Mouse (Mus musculus) forebrain, embryonic 12.5 days (tissue): Measurements from ENCODE around the gene Mapk10. TPM values are rescaled to one million over a fixed set of nuclear protein-coding genes. Genes with fewer than 3 reads are reported as not detected.
"Not testable (repeated sequence)": the region's sequence is repeated elsewhere in the genome, so short reads cannot be mapped to it uniquely, and the experiment has no call there.

Source experiments
- ATAC-seq: fragments of 200-750 bp; cut with Nextera tagmentation; 2 replicates; pipeline ENCODE4 v1.8.0; 2017; ENCODE audit warnings: moderate TSS enrichment; ENCODE audit not compliant: low FRiP score
- H3K27ac ChIP-seq: fragments of 300-500 bp; sonication (generic); 2 replicates; pipeline ENCODE4 v1.5.1; 2016; ENCODE audit warnings: mild to moderate bottlenecking
- H3K27me3 ChIP-seq: fragments of 300-500 bp; sonication (generic); 2 replicates; pipeline ENCODE4 v1.6.1; 2016; ENCODE audit warnings: mild to moderate bottlenecking
- H3K36me3 ChIP-seq: fragments of 300-500 bp; sonication (generic); replicated peaks from 2 replicates; pipeline ENCODE4 v1.6.1; 2016; ENCODE audit warnings: mild to moderate bottlenecking
- H3K4me1 ChIP-seq: fragments of 300-500 bp; sonication (generic); 2 replicates; pipeline ENCODE4 v1.6.1; 2016
- H3K4me2 ChIP-seq: fragments of 300-500 bp; sonication (generic); 2 replicates; pipeline ENCODE4 v1.6.1; 2016; ENCODE audit warnings: mild to moderate bottlenecking, moderate library complexity
- H3K4me3 ChIP-seq: fragments of 300-500 bp; sonication (generic); replicated peaks from 2 replicates; pipeline ENCODE4 v1.5.1; 2016; ENCODE audit warnings: mild to moderate bottlenecking
- H3K9ac ChIP-seq: fragments of 300-500 bp; sonication (generic); 2 replicates; pipeline ENCODE4 v1.6.1; 2016; ENCODE audit warnings: mild to moderate bottlenecking
- H3K9me3 ChIP-seq: fragments of 300-500 bp; sonication (generic); 2 replicates; pipeline ENCODE4 v1.6.1; 2016
- WGBS: fragments of 180-500 bp; shearing (Covaris S2); methylation state at CpG from one replicate; pipeline ENCODE4 v1.1.7; 2016; 5-methylcytosine and 5-hydroxymethylcytosine counted together
- polyA plus RNA-seq: library from polyadenylated mRNA; unstranded; fragments of >200 nt; fragmentation: Nextera tagmentation; extraction: Ambion mirVana; gene quantifications from 2 replicates; pipeline ENCODE4 v1.2.1, GENCODE M21; 2016

Mapk10 gene
- polyA plus RNA-seq, 1 experiment from 2014 or later: 41.7 TPM

- no peaks in the 10 kb centered on the region; the same call in 1 of the 2 replicates for H3K4me1 ChIP-seq
- H3K9ac ChIP-seq: no peak overlapping the region
- H3K27ac ChIP-seq: no peak overlapping the region
- H3K4me2 ChIP-seq: no peak overlapping the region
- 0 out of 2 replicates have a peak, but pooled peaks cover 9% of the 10 kb centered on the region for H3K36me3 ChIP-seq
- ATAC-seq: no peak
- H3K9me3 ChIP-seq: no peaks in the 10 kb centered on the region
- no peak overlapping the region for H3K4me3 ChIP-seq
- no peaks in the 10 kb centered on the region for H3K27me3 ChIP-seq
- 71% methylated on average over 2 of the region's 2 CpGs for WGBS
Measured at GRCm38 (mm10) chr5:102991691-102992090, 219.4 kb downstream of the Mapk10 start.

GRCm38 (mm10) chr5:102978382-102978781 lies 232.8 kb downstream of the Mapk10 start:
- 78% methylated on average over 2 of the region's 2 CpGs for WGBS
- Histone ChIP-seq H3K36me3 (no peaks in the 10 kb centered on the region), H3K4me3 (no peak overlapping the region), H3K27me3 (no peaks in the 10 kb centered on the region), H3K27ac (no peak overlapping the region), H3K9ac (no peak overlapping the region), H3K4me1 (peaks cover 21% of the 10 kb centered on the region), H3K4me2 (no peak overlapping the region), H3K9me3 (no peaks in the 10 kb centered on the region)
- no peak for ATAC-seq

GRCm38 (mm10) chr5:102977138-102977537 lies 234.0 kb downstream of the Mapk10 start:
- H3K27ac ChIP-seq: peak overlapping the region; percentile 69
- H3K9ac ChIP-seq: no peak overlapping the region
- 0 out of 2 replicates have a peak, but pooled peaks have one; percentile 76 for ATAC-seq
- H3K9me3 ChIP-seq: no peaks in the 10 kb centered on the region
- H3K27me3 ChIP-seq: no peaks in the 10 kb centered on the region
- H3K4me3 ChIP-seq: no peak overlapping the region
- WGBS: 51% methylated on average over 6 of the region's 6 CpGs
- peaks cover 21% of the 10 kb centered on the region for H3K4me1 ChIP-seq
- H3K36me3 ChIP-seq: no peaks in the 10 kb centered on the region
- 0 out of 2 replicates have a peak overlapping the region, but pooled peaks have one; percentile 5 for H3K4me2 ChIP-seq

DNA sequence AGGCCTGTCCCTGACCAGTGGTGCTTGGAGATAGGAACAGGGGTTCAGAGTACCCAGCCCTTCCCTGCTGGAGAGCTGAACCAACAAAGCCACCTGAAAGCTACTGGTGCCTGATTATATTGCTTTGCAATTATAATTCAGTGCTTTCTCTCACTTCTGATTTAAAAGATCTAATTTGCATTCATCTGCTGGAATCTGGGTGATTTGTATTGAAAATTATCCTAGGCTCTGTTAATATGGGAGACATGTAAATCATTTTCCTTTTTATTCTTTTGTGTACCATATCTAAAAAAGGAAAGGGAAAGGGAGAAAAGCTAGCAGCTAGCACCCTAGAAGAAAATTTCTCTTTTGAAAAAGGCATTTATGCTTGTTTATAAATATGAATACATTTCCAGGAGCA lies 234.6 kb downstream of the Mapk10 start:
- H3K9me3 ChIP-seq: no peaks in the 10 kb centered on the region
- H3K9ac ChIP-seq: no peak overlapping the region
- H3K36me3 ChIP-seq: no peaks in the 10 kb centered on the region
- H3K4me2 ChIP-seq: no peak overlapping the region
- peak overlapping the region; percentile 69 for H3K27ac ChIP-seq
- H3K4me1 ChIP-seq: peaks cover 21% of the 10 kb centered on the region
- no peak overlapping the region for H3K4me3 ChIP-seq
- no peaks in the 10 kb centered on the region for H3K27me3 ChIP-seq
- ATAC-seq: no peak

GRCm38 (mm10) chr5:102974400-102974799 lies 236.7 kb downstream of the Mapk10 start:
- H3K9me3 ChIP-seq: no peaks in the 10 kb centered on the region
- no peak overlapping the region for H3K27ac ChIP-seq
- ATAC-seq: no peak
- H3K36me3 ChIP-seq: no peaks in the 10 kb centered on the region
- no peak overlapping the region for H3K4me2 ChIP-seq
- H3K4me3 ChIP-seq: no peak overlapping the region
- 59% methylated on average over 4 of the region's 4 CpGs for WGBS
- H3K27me3 ChIP-seq: no peaks in the 10 kb centered on the region
- H3K9ac ChIP-seq: no peak overlapping the region
- peaks cover 21% of the 10 kb centered on the region for H3K4me1 ChIP-seq

GRCm38 (mm10) chr5:102964396-102964795 lies 246.7 kb downstream of the Mapk10 start:
- no peaks in the 10 kb centered on the region; the same call in 1 of the 2 replicates for H3K27me3 ChIP-seq
- no peaks in the 10 kb centered on the region for H3K9me3 ChIP-seq
- no peak for ATAC-seq
- H3K4me2 ChIP-seq: no peak overlapping the region
- no peak overlapping the region for H3K9ac ChIP-seq
- H3K4me3 ChIP-seq: no peak overlapping the region
- H3K36me3 ChIP-seq: peaks cover 2% of the 10 kb centered on the region; the same call in 1 of the 2 replicates
- 92% methylated on average over 5 of the region's 5 CpGs for WGBS
- H3K4me1 ChIP-seq: 0 out of 2 replicates have a peak, but pooled peaks cover 3% of the 10 kb centered on the region
- no peak overlapping the region for H3K27ac ChIP-seq

DNA sequence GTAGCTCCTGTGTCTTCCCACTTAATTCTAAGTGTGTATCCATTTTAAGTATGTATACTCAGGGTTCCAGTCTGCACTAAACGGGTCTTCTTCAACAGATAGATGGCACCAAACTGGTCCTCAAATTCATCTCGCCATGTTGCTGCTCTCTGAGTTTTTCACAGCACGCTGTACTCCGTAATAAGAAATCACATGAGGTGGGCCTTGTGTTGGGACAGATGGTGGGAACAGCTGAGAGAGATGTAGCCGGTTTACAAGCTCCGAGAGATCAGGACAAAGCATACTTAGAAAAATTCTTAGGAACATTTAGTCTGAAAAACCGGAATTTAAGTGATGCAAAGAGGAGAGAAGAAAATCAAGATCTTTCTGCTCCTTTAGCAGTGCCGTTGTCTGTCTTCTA lies 257.7 kb downstream of the Mapk10 start:
- WGBS: 86% methylated on average over 8 of the region's 8 CpGs
- Histone ChIP-seq H3K27me3 (no peaks in the 10 kb centered on the region), H3K4me1 (no peaks in the 10 kb centered on the region), H3K4me3 (no peak overlapping the region), H3K36me3 (no peaks in the 10 kb centered on the region), H3K9ac (no peak overlapping the region), H3K9me3 (no peaks in the 10 kb centered on the region), H3K4me2 (no peak overlapping the region), H3K27ac (no peak overlapping the region)
- ATAC-seq: no peak

- WGBS: 75% methylated on average over 3 of the region's 3 CpGs
- Histone ChIP-seq H3K4me2 (no peak overlapping the region), H3K9ac (no peak overlapping the region), H3K4me1 (no peaks in the 10 kb centered on the region), H3K4me3 (no peak overlapping the region), H3K27ac (no peak overlapping the region), H3K27me3 (no peaks in the 10 kb centered on the region), H3K36me3 (no peaks in the 10 kb centered on the region), H3K9me3 (no peaks in the 10 kb centered on the region)
- ATAC-seq: no peak
Measured at GRCm38 (mm10) chr5:102952918-102953317, 258.2 kb downstream of the Mapk10 start.

- WGBS: 84% methylated on average over 8 of the region's 8 CpGs
Measured at GRCm38 (mm10) chr5:102947061-102947711, 263.9 kb downstream of the Mapk10 start.

DNA sequence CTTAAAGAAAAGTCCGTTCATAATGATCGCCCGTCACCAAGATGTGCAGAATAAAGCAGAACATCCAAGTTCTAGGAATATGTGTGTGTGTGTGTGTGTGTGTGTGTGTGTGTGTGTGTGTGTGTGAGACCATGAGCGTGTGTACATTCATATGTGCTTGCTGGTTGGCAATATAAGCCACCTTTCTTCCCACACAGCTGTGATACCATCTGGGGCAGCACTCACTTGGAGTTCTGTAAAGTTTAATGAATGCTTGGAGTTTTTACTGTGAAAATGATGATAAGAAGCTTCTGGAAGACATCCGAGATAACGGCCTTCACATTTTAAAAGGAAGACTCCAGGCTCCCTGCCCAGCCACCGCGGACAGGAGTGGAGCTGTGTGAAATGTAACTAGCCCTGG lies 264.5 kb downstream of the Mapk10 start:
- H3K27ac ChIP-seq: no peak overlapping the region
- no peaks in the 10 kb centered on the region for H3K9me3 ChIP-seq
- 0 out of 2 replicates have a peak, but pooled peaks cover 4% of the 10 kb centered on the region for H3K36me3 ChIP-seq
- H3K4me1 ChIP-seq: no peaks in the 10 kb centered on the region
- ATAC-seq: no peak
- 90% methylated on average over 8 of the region's 8 CpGs for WGBS
- H3K4me3 ChIP-seq: no peak overlapping the region
- H3K9ac ChIP-seq: no peak overlapping the region
- no peaks in the 10 kb centered on the region for H3K27me3 ChIP-seq
- no peak overlapping the region for H3K4me2 ChIP-seq

More at GRCm38 (mm10) chr5:102947061-102947711, 263.9 kb downstream of the Mapk10 start:
- no peak overlapping the region for H3K4me3 ChIP-seq
- no peak overlapping the region for H3K4me2 ChIP-seq
- H3K9me3 ChIP-seq: no peaks in the 10 kb centered on the region
- H3K36me3 ChIP-seq: 0 out of 2 replicates have a peak, but pooled peaks cover 4% of the 10 kb centered on the region
- no peak overlapping the region for H3K9ac ChIP-seq
- ATAC-seq: no peak
- H3K27ac ChIP-seq: no peak overlapping the region
- H3K27me3 ChIP-seq: no peaks in the 10 kb centered on the region
- H3K4me1 ChIP-seq: no peaks in the 10 kb centered on the region

GRCm38 (mm10) chr5:102943864-102944630 lies 267.1 kb downstream of the Mapk10 start:
- not testable (repeated sequence) for H3K36me3 ChIP-seq, H3K4me2 ChIP-seq, ATAC-seq, H3K4me1 ChIP-seq, H3K9ac ChIP-seq, H3K9me3 ChIP-seq, H3K27ac ChIP-seq, H3K27me3 ChIP-seq, H3K4me3 ChIP-seq
- 86% methylated on average over 17 of the region's 17 CpGs for WGBS

DNA sequence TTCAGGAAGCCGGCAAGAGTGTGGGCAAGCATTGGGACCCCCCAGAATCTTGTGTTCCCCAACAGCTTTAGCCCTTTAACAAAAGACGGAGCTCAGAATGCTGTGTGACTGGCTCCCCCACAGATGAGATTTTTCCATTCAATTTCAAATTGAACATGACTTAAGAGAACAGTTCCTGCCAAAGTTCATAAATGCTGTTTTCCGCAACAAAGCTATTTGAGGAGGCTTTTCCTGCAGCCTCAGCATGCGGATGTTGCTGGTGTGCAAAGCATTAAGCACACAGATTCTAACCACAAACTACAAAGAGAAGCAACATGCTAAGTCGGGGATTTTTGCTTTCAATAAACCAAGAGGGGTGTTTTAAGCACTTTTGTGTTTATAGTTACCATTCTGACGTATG lies 281.0 kb downstream of the Mapk10 start:
- H3K9me3 ChIP-seq: no peaks in the 10 kb centered on the region
- 58% methylated on average over 6 of the region's 6 CpGs for WGBS
- no peak for ATAC-seq

More for the DNA sequence above, 281.0 kb downstream of the Mapk10 start:
- Histone ChIP-seq H3K36me3 (peaks cover 2% of the 10 kb centered on the region; the same call in 1 of the 2 replicates), H3K4me3 (no peak overlapping the region), H3K9ac (no peak overlapping the region), H3K4me1 (no peaks in the 10 kb centered on the region), H3K27ac (no peak overlapping the region), H3K4me2 (no peak overlapping the region), H3K27me3 (no peaks in the 10 kb centered on the region)
